Mouse (Mus musculus) cortical plate, adult 2 months (tissue): ENCODE measurements around the gene Cenpa.

ENCODE experiments used
- CTCF ChIP-seq: fragments of 200-500 bp; IDR thresholded peaks from 2 replicates; pipeline ENCODE4 v1.5.1; 2011; ENCODE audit warnings: mild to moderate bottlenecking, control low read depth, low read length; ENCODE audit not compliant: insufficient read depth; ENCODE audit errors: extremely low read depth
- POLR2A ChIP-seq: fragments of 200-500 bp; IDR thresholded peaks from 2 replicates; pipeline ENCODE4 v1.6.1; 2011; ENCODE audit warnings: mild to moderate bottlenecking, low read length, control low read depth; ENCODE audit not compliant: insufficient read depth; ENCODE audit errors: extremely low read depth

GRCm38 (mm10) chr5:30618376-30619003, 48.1 kb upstream of the Cenpa start:
- TF ChIP-seq CTCF = no peak
- TF ChIP-seq POLR2A = no peak
